Mouse (Mus musculus): ENCODE data around the gene Lrba.

Lrba gene

DNA sequence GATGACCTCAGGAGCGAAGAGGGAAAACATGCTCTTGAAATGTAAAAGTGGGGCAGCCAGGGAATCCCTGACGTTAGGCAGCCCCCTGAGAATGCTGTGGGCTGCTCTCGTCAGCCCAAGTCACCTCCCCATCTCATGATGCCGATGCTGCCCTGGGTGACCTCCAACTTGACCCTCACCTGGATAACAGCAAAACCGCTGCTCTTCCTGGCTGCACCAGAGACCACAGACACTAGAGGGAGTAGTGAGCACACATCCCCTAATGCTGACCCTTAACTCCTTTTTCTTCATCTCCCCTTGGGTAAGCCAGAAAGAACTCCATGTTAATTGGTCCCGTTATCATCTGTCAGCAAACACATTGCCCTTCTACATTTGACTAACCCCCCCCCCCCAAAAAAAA, 572.2 kb downstream of the Lrba start:
- DNase-seq (ENCODE audit: low read depth, low spot score) = peak; percentile 72

DNA sequence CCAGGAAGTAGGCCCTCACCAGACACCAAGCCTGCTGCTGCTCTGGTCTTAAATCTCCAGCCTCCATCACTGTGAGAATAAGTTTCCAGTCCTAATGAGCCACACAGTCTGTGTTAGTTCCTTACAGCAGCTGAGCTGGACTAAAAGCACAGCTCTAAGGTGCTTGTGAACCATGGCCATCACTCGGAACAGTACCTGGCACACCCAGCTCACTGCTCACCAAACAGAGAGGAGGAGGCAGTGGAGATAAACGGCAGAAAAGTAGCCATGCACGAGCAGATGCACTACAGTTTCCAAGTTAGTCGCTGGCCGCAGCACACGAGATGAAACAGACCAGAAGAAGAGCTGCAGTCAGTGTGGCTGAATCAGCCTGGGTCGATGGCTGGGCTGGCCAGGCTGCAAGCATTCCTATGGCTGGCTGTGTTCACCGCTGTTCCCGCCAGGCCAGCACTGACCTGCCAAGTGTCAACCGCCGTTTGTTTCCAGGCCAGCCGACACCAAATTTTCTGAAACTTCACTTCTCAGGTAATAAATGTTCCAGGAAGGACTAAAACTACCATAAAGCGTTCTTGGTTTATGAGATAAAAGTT, 573.5 kb downstream of the Lrba start:
- no peak for DNase-seq (ENCODE audit: low read depth, low spot score)

DNA sequence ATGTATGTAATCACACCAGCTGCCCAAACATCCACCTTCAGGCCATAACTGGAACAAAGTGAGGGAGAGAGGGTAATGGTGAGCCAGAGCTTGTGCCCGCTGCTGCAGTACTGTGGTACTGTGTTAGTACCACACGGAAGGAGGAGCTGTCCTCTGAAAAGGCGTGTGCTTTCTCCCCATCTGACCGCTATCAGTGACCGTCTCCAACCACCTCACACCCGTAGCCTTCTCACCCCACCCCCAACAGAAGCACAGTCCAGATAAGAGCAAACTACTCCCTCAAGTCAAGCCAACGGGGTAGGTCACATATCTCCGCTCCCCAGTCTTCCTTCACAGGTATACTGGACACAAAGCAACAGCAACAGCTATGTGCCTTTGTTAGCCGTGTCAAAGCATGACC, 574.6 kb downstream of the Lrba start:
- DNase-seq (ENCODE audit: low read depth, low spot score) = no peak

DNA sequence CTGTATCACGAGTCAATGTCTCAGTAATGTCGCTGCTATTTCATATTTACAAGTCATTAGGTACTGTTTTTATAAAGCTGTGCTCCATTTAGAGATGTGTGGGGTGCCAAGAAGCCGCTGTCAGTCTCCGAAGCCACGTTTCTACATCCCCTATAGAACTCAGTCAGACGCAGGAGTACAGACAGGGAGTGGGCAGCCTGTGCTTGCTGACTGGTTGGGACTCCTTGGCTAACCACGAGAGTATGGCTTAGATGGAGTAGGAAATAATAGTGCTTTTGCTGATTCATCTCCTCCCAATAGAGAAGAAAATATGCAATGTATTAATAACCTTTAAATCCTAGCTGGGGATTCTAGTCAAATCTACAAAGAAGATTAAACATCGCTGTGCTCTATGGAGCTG, 576.4 kb downstream of the Lrba start:
- DNase-seq (ENCODE audit: low read depth, low spot score) = no peak

DNA sequence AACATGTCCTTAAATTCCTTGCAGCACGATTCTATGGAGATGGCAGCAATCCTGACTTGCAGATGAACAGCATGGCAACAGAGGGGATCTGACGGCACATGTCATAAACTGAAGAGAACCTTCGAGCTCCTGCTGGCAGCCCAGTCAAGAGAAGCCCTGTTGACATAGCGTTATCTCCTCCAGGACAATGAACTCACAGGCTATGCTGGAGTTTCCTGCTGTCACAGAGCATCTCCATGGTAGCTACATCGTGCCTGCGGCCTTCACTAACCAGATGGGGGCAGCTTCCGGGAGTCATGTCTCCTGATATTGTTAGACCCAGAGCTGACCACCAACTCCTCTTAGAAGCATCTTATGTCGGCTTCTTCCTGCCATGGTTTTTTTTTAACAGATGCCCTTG, 578.3 kb downstream of the Lrba start:
- DNase-seq (ENCODE audit: low read depth, low spot score) = no peak

DNA sequence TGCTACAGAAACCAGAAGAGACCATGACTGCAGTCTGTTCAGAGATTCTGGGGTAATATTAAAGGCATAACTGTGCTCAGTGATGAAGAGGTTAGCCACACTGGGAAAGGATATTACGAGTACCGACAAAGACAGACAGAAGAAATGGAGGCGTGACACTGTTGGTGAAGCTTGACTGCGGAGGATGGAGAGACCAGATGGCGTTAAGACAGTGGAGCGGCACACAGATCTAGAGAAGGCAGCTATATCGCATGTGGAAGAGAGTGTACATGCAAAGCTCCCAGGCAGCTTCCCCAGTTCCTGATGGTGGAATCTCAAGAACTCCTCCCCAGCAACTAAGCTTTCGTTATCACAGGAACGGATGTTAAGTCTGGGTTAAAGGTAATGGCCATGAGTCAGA, 579.8 kb downstream of the Lrba start:
- no peak for DNase-seq (ENCODE audit: low read depth, low spot score)

DNA sequence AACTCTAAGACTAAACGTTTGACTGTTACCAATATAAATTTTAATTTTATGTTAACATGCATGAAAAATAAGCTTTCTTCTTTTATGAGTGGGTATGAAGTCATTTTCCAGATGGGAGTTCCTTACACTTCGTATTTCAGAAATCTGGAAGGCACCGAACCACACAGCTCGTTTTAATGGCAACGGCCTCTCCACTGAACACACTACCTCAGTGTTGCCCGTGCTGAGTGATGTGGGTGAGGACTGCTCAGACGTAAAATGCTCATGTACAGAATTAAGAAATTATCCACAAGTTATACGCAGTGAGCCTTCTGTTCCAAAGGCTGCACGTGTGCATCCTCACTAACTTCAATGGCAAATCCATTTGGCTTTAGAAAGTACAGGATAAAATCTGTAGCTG, 582.4 kb downstream of the Lrba start:
- no peak for DNase-seq (ENCODE audit: low read depth, low spot score)

DNA sequence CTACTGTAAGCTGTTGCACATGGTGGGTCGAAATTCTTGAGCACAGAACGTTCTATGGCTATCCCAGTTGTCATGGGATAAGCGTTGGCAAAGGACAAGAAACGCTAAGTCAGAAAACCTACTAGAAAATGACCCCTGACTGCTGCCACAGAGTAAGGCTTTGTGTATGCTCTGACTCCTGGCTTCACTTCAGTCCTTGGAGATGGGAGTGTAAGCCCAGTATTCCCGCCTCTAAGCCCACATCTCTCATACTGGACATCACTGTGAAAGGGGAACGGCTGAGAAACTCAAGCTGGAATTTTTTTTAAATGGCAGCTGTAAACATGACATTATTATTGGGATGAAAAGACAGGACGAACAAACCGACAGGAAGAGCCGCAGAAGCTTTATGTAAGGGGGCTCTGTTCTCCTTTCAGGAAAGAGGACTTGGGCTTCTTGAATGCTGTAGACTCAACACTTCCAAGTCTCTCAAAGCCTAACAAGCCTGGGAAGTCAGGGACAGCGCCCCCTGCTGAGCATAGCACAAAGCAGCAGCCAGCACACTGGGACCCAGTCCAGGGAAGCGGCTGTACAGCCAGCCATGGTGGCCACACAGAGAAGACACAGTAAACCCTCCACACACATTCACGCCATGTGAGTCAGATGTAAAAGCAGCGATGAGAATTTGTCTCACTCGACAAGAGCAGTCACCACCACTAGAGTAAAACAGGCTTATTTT, 583.4 kb downstream of the Lrba start:
- peak; percentile 85 for DNase-seq (ENCODE audit: low read depth, low spot score)

DNA sequence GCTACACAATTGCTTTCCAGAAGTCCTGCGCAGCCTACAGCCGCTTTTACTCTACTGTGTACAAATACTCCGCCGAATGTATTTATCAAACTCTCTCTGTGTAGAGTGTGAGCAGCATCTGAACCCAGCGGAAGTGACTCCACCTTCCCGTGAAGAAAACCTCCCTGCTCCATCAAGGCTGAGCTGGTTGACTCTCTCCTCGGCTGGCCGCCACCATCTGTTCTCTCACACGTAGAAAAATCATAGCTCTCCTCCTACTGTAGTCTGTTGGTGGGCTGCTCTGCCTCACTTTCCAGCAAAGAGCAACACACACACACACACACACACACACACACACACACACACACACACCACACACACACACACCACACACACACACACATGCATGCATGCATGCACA, 584.7 kb downstream of the Lrba start:
- DNase-seq (ENCODE audit: low read depth, low spot score) = no peak

DNA sequence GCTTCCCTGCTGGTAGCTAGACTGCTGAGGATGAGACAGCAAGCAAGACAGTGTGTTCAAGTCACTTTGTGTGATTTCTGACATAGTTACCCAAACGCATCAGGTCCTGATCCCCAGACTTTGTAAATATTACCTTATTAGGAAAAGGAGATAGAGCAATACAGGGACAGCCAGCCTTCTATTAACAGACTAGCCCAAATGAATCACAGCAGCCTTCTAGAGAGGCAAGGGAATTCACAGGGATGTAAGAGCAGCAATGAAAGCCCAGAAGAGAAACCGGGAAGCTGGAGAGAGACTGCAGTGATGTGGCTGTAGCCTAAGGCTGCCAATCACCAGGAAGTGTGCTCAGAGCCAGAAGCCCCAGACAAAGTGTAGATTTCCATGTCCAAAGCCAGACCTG, 585.2 kb downstream of the Lrba start:
- no peak for DNase-seq (ENCODE audit: low read depth, low spot score)

DNA sequence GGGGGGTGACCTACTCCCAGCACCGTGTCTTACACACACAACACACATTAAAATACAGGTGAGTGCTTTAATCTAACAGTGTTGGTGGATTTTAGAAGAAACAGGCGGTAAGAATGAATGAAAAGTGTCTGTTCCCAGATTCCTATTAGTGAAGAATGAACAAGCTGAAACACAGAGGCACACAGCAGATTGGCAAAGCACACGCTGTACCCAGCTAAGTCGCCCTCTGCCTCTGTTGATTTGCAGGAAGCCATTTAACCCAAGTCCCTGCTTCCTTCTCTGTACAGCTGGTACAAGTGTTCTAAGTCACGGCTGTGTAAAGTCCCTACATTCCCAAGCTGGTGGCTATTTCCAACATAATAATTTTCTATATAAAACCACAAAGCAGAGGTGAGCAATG, 586.4 kb downstream of the Lrba start:
- DNase-seq (ENCODE audit: low read depth, low spot score) = no peak

DNA sequence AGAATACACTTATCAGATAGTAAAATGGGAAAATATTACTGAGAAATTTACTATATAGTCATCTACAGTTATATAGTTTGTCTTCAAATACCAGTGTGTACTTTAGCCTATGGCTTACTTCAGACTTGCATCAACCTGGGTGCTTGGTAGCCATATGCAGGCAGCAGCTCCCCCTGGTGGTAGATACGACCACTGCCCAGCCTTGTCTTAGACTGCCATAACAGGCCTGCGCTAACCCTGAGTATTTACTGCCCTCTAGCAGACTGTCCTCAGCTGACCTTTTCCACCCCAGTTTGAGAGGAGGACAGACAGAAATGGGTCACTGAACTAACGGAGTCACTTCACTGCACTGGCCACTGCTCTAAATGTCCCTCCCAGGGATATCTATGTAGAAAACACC, 588.2 kb downstream of the Lrba start:
- peak; percentile 86 for DNase-seq (ENCODE audit: low read depth, low spot score)

DNA sequence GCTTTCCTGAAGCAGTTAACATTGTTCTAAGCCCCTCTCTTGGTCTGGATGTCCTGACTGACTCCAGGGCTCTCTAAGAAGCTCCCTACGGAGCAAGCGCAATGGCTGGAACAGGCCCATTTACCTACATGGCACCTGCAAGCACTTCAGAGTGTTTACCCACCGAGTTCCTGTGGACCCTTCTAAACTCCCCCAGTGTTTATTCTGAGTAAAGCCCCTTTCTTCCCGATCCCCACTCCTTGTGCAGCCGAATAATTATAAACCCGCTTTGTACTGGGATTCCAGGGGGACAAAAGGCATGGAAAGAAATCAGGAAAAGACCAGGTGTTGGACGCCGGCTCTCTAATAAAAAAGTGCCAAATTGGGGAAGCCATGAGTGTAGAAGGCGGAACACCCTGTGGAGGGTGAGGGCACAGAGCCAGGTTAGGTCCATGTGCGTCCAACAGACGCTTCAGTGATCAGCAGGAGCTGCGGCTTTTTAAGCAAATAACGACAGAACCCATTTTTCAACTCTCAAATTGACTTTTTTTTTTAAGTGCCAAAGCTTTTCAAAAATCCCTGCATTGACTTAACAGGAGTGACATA, 593.6 kb downstream of the Lrba start:
- no peak for DNase-seq (ENCODE audit: low read depth, low spot score)

DNA sequence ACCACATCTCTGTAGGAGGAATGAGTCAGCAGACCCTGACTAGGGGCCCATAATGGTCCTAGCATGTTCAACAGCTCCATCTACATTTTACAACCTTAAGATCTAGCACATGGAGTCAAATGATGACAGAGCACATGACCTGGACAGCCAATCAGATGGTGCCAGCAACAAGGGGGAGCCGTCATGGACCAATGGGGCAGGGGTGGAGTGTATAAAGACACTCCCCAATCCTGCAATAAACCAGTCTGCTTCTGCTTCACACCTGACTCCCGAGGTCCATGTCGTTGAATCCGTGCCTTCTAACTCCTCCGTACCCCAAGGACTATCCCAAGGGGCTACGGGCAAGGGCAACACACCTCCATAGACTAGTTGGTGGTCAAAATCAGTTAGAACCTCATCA, 594.9 kb downstream of the Lrba start:
- peak; percentile 35 for DNase-seq (ENCODE audit: low read depth, low spot score)

DNA sequence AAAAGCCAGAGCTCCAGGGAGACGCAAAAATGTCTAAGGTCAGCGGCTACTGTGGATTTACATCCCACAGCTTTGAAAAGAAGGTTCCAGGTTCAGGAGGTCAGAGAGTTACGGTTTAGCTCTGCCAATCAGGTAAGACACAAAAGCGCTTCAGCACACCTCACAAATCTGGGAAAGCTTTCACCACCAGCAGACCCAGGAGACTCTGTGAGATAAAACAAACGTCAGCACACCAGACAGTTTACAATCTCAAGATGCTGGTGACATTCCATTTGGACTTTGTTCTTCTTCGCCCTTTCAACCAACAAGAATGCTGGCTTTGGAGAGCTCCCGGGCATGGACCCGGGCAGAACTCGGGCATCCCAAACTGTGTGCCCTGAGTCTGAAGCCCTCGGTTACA, 595.9 kb downstream of the Lrba start:
- DNase-seq (ENCODE audit: low read depth, low spot score) = no peak

DNA sequence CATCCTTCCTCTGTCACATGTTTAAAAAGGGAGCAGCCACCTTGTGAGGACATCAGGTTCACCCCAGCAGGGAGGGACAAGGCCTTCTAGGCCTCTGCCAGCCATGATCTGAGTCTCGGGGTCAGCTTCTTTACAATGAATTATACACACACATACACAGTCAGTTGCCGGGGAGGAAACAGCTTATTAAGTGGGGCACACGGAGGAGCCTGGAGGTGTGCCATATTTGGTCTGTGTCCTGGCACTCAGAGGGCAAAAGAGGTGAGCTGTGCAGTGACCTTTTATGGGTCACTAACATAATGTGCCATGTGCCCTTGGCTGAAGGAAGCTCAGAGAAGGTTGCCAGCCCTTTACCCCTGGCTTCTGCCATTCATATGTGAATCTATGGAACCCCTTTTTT, 596.9 kb downstream of the Lrba start:
- DNase-seq (ENCODE audit: low read depth, low spot score) = no peak

DNA sequence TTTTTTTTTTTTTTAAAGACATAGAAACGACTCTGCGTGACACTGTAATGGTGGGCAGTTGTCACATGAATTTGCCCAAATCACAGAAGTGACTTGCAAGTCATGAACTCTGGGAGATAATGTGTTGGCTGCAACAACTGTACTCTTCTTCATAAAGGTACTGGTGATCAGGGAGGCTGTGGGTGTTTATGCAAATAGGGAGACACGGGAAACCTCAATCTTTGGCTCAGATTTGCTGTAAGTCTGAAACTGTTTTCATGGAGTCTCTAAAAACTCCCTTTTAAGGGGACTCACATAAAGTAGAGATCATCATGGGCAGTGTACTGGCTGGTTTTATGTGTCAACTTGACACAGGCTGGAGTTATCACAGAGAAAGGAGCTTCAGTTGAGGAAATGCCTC, 603.0 kb downstream of the Lrba start:
- no peak for DNase-seq (ENCODE audit: low read depth, low spot score)

DNA sequence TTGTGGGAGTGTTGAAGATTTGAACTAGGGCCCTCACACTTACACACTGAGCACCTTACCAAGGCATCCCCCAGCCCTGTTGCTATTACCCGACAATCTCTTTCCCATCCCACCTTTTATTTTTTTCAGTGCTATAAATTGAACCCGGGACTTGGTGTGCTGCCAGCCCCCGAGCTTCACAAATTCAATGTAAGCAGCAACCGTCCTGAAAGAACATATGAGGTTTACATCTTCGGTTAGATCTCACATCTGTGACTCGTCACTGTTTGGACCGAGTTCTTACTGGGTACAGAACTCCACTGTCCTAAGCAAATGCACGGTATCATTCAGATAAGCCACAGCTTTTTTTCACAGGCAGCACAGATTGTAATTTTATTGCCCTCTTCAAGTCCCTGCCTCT, 607.6 kb downstream of the Lrba start:
- DNase-seq (ENCODE audit: low read depth, low spot score) = no peak

Data from ZHBTc4 (cell line).